Mouse (Mus musculus) bone marrow, adult 2 months (tissue): ENCODE measurements around the gene Myocos. TPM values are rescaled to one million over a fixed set of nuclear protein-coding genes. Genes with fewer than 3 reads are reported as not detected.
A peak's percentile ranks its signal among the peaks of the same experiment; 100 is the strongest.
"Not testable (repeated sequence)": the region's sequence is repeated elsewhere in the genome, so short reads cannot be mapped to it uniquely, and the experiment has no call there.

ENCODE experiments used
- H3K27ac ChIP-seq: fragments of 200-500 bp; 2 replicates; pipeline ENCODE4 v1.5.1; 2012; ENCODE audit warnings: low read depth, mild to moderate bottlenecking, control low read depth, inconsistent platforms, low read length; ENCODE audit not compliant: control insufficient read depth, poor library complexity, insufficient read depth
- H3K4me1 ChIP-seq: fragments of 200-500 bp; 2 replicates; pipeline ENCODE4 v1.6.1; 2011; ENCODE audit warnings: low read length; ENCODE audit not compliant: control insufficient read depth, insufficient read depth
- H3K4me3 ChIP-seq: fragments of 200-500 bp; replicated peaks from 2 replicates; pipeline ENCODE3; 2011; ENCODE audit warnings: mild to moderate bottlenecking, low read depth, low read length, control low read depth; ENCODE audit not compliant: control insufficient read depth
- CTCF ChIP-seq: fragments of 200-500 bp; IDR thresholded peaks from 2 replicates; pipeline ENCODE4 v1.5.1; 2011; ENCODE audit warnings: low read length, control low read depth; ENCODE audit not compliant: control insufficient read depth, insufficient read depth
- POLR2A ChIP-seq: fragments of 200-500 bp; IDR thresholded peaks from 2 replicates; pipeline ENCODE4 v1.6.1; 2011; ENCODE audit warnings: low read depth, mild to moderate bottlenecking, control low read depth, low read length, borderline replicate concordance; ENCODE audit not compliant: control insufficient read depth
- WGBS: fragments of 180-500 bp; shearing (Covaris S2); methylation state at CpG from one replicate; pipeline ENCODE4 v1.1.7; 2018; 5-methylcytosine and 5-hydroxymethylcytosine counted together
- polyA plus RNA-seq: library from polyadenylated mRNA; stranded (reverse); fragments of >200 nt; gene quantifications from 2 replicates; pipeline ENCODE4 v1.2.4, GENCODE M21; 2011; ENCODE audit warnings: low replicate concordance; ENCODE audit not compliant: missing spikeins, insufficient read depth, insufficient read length

Myocos gene
- polyA plus RNA-seq, 1 experiment: not detected

DNA sequence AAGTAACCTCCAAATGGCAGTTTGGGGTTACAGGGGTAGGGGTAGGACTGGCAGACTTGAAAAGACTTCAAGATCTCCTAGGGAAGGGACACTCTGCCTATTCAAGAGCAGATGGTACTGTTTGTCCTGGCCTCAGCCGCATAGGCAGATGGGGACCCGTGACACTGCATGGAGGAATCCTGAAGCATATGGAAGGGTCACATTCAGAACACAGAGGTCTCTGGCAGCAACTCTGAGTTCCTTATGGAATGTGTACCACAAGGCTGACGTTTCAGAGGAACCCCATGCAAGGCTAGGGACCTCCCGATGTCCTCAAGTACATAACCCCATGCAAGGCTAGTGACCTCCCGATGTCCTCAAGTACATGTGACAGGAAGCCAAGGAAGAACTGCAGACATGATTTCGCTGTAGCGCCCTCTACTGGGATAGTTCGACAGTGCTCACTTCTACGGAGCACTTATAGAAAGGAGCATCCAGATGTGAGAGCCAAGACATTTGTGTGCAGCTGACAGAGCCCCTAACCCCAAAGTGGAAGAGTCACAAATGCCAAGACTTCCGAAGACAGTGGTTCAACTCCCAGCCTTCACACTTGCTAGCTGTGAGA, 11.8 kb downstream of the Myocos start:
- Histone ChIP-seq H3K27ac (no peak overlapping the region), H3K4me3 (no peak overlapping the region), H3K4me1 (no peaks in the 10 kb centered on the region)
- TF ChIP-seq CTCF: peak; percentile 36; the same call in 1 of the 2 replicates
- TF ChIP-seq POLR2A: no peak
- WGBS: 62% methylated on average over 10 of the region's 10 CpGs

DNA sequence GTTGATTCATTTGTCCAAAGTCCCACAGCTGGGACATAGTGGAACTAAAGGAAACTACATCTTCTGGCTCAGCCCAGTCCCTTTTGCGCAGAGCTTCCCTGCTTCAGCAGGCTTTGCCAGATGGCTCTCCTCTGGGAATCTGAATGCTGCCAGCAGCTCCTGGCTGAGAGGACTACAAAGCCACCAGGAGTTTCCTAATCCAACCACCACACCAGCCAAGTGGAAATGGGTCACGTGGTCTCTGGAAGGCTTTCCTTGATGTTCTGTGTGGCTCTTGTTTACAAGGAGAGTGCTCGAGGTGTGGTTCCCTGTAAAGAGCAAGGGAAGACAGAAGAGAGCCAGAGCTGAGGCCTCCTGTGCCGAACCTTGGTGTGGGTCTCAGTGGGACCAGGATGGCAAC, 14.3 kb downstream of the Myocos start:
- Histone ChIP-seq H3K4me1 (no peaks in the 10 kb centered on the region), H3K27ac (no peak overlapping the region), H3K4me3 (no peak overlapping the region)
- 58% methylated on average over 4 of the region's 4 CpGs for WGBS
- TF ChIP-seq CTCF: no peak
- TF ChIP-seq POLR2A: no peak

DNA sequence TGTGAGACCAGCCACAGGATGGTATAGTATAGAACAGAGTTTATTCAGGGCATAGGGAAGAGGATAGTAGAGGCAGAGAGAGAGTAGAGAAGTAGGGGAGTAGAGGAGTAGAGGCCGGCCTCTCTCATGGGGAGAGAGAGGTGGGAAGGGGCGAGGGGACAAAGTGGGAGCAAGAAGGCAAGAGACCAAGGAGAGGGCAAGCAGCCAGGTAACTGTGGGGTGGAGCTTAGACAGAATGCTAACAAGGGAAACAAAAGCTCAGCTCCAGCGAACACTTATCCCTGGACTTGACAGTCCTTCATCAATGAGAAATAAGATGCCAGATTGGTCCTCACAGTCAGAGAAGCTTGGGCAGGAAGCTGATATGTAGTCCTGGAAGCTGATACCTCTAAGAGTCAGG, 15.4 kb downstream of the Myocos start:
- H3K27ac ChIP-seq: no peak overlapping the region
- no peak overlapping the region for H3K4me3 ChIP-seq
- 85% methylated on average over 3 of the region's 3 CpGs for WGBS
- TF ChIP-seq POLR2A: no peak
- no peaks in the 10 kb centered on the region for H3K4me1 ChIP-seq

DNA sequence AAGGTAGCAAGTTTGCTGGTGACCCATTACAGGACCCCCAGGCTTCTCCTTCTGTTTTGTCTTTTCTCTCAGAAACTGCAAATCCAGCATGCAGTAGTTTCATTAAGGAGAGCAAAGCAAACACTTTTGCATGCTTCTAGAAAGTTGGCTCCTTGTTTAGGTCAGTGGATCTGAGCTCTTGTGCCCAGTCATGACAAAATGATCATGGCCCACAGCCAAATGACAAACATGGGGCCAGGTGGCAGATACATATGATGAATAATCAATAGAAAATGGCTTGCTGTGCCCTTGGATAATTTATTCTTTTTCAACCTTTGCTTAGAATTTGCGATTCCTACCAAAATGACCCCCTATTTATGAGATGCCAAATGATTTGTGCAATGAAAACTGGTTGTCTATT, 18.2 kb downstream of the Myocos start:
- Histone ChIP-seq H3K27ac (no peak overlapping the region), H3K4me3 (no peak overlapping the region), H3K4me1 (no peaks in the 10 kb centered on the region)
- TF ChIP-seq POLR2A: no peak
- no peak for TF ChIP-seq CTCF
- WGBS: 95% methylated on average over 1 of the region's 1 CpGs

DNA sequence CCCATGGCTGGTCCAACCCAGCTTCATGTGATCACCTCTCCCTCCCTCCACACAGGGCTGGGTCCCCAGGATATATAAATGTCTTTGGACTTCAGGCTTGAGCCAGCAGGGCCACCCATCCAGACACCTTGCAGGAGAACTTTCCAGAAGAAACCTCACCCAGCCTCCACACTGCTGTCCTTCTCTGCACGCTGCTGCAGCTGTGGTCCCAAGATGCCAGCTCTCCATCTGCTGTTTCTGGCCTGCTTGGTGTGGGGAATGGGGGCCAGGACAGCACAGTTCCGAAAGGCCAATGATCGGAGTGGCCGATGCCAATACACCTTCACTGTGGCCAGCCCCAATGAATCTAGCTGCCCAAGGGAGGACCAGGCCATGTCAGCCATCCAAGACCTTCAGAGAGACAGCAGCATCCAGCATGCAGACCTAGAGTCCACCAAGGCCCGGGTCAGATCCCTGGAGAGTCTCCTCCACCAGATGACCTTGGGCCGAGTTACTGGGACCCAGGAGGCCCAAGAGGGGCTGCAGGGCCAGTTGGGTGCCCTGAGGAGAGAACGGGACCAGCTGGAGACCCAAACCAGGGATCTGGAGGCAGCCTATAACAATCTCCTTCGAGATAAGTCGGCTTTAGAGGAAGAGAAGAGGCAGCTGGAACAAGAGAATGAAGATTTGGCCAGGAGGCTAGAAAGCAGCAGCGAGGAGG, 18.8 kb downstream of the Myocos start, which contains the start of gene Myoc:
Myoc (plus strand) TSS at position 105 of the 700 bp plus-strand sequence.
- Histone ChIP-seq H3K4me1 (no peaks in the 10 kb centered on the region), H3K4me3 (no peak within 1 kb of the TSS), H3K27ac (no peak within 1 kb of the TSS)
- TF ChIP-seq POLR2A: no peak
- no peak for TF ChIP-seq CTCF
- WGBS: 79% methylated on average over 10 of the region's 10 CpGs

DNA sequence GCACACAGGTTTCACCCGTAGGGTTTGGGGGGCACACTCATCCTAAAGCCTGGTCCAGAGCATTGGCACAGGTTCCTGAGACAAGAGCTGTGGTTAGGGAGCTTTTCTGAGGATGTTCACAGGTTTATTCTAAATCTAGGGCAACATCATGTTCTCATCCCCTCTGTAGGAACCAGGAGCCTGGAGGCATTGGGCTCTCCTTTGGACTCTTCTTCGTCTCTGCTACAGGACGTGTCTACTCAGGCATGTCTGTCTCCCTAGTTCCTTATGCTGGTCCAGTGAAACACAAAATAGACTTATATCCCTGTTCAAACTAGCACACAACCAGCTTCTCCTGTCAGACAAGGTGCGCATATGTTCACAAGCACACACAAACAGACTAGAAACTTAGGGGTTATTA, 19.5 kb downstream of the Myocos start:
- Histone ChIP-seq H3K27ac (no peak overlapping the region), H3K4me1 (no peaks in the 10 kb centered on the region), H3K4me3 (no peak overlapping the region)
- TF ChIP-seq CTCF (no peak), POLR2A (no peak)
- WGBS: 84% methylated on average over 4 of the region's 4 CpGs

DNA sequence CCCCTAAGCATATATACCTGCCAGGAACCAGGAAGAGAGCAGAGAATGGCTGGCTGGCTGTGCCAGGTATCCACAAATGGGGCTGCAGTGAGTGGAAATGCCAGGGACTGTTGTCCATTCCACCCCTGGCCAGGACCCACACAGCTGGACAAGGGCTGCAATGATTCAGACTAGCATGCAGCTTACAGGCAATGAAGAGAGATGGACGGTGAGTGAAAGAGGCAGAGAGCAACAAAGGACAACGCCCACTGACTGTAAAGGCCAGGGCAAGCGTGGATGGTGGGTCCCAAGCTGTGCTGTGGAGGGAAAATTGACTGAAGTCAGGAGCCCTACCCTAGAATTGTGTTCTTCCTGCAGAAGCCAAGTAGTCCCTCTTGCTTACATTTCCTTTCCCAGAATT, 21.5 kb downstream of the Myocos start:
- no peak overlapping the region for H3K4me3 ChIP-seq
- no peak overlapping the region for H3K27ac ChIP-seq
- 83% methylated on average over 3 of the region's 3 CpGs for WGBS
- TF ChIP-seq CTCF (no peak), POLR2A (no peak)
- H3K4me1 ChIP-seq: no peaks in the 10 kb centered on the region

DNA sequence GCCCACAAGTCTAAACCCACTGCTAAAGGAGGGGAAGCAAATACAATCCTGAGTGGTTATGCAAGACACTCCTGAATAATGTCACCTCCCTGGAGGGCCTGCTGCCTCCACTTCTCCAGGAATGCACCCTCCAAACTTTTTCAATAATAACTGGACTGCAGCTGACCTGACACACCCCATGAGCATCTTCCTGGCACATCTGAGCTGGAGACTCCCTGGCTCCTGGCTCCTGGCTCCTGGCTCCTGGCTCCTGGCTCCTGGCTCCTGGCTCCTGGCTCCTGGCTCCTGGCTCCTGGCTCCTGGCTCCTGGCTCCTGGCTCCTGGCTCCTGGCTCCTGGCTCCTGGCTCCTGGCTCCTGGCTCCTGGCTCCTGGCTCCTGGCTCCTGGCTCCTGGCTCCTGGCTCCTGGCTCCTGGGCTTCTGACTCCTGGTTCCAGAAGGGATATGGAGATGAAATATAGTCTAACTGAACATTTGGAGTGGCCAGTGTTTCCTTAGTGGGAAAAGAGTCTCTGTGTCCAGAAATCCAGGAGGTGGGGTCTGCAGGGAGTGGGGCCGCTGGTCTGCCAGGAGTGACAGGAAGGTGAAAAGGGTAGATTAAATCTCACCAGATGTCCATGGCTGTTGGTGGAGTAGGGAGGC, 22.6 kb downstream of the Myocos start:
- H3K4me1 ChIP-seq, H3K4me3 ChIP-seq, H3K27ac ChIP-seq: not testable (repeated sequence)
- 64% methylated on average over 1 of the region's 1 CpGs for WGBS

DNA sequence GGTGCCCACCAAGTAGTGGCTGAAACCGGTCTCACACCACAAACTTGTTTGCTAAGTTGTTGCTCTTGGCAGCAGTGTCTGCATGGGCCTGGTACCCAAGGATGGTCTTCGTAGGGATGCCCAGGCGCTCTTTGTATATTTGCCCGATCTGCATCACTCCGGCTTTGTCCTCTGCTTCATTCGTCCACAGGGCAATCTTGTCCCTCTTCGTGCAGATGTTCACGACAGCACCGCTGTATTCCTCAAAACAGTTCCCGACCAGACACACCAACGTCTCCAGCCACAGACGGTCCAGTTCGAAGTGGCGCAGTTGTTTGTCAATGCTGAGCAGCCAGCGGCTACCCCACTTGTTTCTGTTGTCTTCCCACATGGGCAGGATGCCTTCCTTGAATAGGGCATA, 29.7 kb downstream of the Myocos start:
- H3K4me1 ChIP-seq, H3K4me3 ChIP-seq, H3K27ac ChIP-seq: not testable (repeated sequence)
- 91% methylated on average over 15 of the region's 15 CpGs for WGBS

DNA sequence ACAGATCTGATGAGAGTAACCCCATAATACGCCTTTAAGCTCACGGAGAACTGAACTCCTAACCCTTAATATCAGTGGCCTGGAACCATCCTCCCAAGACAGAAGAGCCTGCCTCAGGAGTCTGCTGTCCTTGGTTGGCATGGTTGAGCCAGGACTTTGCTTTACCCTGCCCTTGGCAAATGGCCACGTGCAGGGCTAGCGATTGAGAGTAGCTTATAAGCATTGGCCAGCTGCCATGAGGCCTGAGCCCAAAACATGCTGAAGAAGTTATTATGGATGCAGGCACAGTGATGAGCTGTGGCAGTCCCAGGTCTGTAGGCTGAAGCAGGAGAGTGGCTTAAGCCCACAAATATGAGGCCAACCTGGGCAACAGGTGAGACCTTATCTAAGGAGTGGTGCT, 30.2 kb downstream of the Myocos start:
- WGBS: 67% methylated on average over 4 of the region's 4 CpGs
- H3K4me3 ChIP-seq, H3K27ac ChIP-seq, H3K4me1 ChIP-seq: not testable (repeated sequence)
